Mouse (Mus musculus) spleen, postnatal 14 days (tissue): Measurements from ENCODE around the gene Pate2.

Experiments used
- DNase-seq, 2 experiments: peaks; one replicate each; pipeline ENCODE4 v3.0.0; 2021 to 2022; ENCODE audit warnings: low spot score in 2 of 2

Pate2 gene

DNA sequence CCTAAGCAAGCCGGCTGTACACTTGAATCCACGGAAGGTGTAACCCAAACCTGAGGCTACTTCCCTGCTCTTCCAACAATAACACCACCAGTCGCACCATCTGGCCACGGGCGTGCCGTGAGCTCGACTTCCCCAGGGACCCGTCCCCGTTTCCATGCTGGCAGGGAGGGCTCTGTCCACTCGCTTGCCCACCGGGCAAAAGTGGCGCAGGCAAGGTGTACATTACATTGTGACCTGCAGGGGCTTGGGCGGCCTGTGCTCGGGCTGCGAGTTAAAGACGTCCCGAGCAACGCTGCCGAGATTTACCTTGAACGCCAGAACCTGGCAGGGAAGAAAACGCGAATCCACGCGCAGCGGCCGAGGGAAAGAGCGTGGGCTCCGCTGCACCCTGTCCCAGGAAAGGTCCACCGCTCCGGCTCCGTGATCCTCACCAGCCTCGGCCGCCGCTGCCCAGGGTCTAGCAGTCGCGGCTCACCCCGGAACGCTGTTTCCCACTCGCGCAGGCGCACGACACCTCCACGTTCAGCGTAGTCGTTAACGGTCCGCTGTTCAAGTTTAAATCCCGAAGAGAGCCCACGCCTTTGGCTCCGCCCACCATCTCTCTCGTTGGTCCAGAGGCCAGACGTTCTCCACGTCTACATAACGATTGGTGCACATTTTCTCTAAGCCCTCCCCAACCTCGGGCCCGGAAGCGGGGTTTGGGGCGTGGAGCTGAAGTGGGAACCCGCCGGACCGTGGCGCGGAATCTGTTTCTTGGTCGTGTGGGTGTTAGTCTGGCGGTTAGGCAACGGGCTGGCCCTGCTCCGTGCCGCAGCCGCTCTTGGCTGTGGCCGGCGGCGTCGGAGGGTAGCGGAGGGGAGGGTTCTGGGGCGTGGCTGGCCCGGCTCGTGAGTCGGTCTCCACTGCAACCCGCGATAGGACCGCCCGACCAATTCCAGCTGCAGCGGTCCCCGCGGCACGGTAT, at the start of gene Pate2, which contains the start of gene Hyls1:
Gene Pate2, plus strand, starts transcription at position 714 of the 964 bp plus-strand sequence.
Gene Hyls1, minus strand, starts transcription at position 828 of the 964 bp plus-strand sequence.
- DNase-seq: peak; percentile 87

DNA sequence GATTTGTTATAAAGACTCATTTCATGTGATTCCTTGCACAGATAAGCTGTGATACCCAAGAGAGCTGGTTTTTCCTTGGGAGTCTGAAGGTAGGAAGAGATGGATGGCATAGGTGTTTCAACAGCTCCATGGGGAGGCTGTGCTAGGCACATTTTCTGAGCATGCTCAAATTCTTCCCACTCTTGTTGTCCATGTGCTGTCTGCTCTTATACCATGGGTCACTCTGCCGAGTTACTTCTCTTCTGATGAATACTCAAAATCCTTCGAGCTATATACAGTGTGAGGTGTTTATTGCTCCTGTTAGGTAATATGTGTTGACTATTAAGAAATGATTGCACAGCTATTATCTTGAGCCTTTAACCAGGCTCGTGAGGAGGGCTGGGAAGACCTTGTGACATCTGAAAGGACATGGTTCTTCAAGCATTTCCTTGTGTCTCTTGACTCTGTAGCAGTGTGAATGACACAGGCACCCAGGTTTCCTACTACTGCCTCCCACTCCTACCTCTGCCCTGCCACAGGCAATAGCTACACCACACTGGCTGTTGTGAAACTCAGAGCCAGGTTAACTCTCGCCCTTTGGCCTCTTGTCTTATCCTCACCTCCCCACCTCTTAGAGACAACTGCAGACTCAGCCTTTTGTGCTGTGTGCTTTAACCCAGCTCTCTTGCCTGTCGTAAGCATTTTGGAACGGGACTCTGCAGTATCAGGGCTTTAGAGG, 49.3 kb upstream of the Pate2 start:
- no peak for DNase-seq

DNA sequence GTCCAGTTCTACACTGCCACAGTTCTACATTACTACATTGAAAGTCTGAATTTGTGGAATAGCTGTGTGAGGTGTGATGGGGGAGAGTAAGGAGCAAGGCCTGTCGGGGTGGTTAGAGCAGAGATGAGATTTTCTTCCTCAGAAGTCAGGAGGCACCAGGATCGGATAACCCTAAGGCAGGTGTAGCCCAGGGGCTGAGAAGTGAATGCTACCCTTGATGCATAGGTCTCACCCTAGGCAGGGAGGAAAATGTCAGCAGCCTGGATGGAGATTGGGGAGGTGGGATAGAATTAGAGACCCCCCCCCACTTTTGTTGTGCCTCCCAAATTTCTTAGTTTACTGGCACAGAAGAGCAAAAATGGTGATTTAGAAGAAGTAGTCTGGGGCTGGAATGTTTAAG, 47.8 kb upstream of the Pate2 start:
- no peak for DNase-seq

DNA sequence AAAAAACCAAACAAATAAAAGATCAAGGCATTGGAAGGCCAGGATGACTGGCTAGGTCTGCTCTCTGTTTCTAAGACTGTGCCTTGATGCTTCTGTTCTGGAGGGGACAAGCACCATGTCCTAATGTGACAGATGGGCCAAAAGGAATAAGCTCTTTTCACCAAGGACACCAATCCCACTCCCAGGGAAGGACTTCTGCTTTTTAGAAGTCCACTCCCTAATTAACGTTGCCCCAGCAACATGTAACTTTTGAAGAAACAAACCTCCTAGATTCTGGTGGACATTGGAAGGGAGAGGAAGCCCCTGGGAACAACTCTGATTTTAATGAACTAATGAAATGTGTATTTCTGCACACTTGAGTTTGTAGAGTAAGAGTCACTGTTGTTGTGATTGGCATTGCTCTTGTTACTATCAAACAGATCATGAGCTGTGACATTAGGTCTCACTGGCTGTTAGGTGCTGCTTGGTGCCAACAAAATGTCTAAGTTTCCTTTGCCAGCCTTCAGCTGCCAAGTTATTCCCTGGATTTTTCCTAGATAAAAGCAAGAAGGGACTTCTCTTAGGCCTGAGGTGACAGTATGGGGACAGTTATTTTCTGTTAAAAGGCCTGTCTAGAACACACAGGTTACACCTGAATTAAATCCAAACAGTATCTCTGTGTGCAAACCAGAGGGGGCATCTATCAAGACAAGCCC, 47.1 kb upstream of the Pate2 start:
- DNase-seq: no peak

DNA sequence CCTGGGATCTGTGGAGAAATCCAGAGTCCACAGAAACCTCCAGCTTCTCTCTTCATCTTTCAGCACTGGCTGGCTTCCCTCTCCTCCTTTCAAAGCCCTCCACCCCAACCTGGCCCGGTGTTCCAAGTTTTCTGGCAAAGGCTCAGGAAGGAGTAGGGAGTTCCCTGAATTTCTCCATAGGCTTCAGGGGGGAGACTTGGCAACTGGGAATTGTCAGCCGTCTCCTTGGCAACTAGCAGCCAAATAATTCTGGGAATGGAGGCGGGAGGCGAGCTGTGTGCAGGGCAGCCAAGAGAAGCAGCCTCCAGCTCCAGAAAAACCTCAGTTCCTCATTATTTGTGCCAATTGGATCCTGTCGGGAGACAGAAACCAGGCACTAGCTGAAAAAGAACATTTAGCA, 46.5 kb upstream of the Pate2 start:
- no peak for DNase-seq

DNA sequence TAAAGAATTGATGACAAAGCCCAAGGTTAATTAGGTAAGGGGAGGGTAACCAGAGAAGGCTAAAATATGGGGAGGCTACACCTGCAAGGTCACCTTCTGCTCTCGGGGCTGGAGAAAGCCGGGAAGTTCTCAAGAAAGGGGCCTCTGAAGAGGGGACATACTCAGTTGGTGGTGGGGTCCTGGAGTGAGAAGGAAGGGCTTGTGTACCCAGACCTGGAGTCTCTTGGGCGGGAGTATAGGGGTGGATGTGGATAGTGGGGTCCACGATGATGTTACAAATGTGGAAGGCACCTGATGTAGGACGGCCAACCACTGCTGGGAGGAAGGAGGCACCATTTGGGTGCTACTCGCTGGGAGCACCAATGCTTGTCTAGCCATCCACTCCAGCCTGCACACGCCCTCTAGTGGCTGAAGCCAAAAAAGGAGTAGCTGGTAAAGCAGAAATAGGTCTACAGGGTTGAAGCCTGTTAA, 46.1 kb upstream of the Pate2 start:
- peak in 1 of 2 experiments; percentile 41 for DNase-seq

DNA sequence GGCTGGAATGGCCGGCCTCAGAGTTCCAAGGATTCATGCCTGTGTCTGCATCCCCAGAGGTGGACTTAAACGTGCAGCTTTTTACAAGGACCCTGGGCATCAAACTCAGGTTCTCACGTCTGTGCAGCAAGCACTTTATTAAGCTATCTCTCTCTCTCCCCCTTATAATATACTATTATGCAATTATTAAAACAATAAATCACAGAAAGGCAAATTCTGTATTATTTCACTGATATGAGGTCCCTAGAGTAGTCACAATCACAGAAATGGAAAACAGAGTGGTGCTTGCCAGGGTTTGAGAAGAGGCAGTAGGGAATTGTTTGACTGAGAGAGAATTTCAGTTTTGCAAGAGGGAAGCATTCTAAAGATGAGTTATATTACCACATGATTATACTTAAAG, 40.9 kb upstream of the Pate2 start:
- DNase-seq: no peak

DNA sequence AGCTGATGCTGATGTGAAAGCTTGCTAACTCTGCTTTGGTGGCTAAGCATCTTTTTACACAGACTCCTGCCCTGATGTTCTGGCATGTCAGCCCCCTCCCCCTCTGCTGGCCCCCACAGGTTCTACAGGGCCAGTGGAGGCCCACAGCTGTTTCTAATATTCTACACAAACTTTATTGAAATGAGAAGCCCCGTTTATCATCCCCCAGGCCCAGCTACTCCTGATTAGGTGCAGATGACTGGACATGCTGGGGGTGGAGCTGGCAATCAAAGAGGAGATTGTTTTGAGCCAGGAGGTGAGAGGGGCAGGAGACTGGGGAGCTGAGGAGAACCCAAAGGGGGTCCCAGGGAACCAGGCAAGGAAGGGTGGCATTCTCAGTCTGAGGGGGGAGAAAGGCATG, 40.3 kb upstream of the Pate2 start:
- no peak for DNase-seq

DNA sequence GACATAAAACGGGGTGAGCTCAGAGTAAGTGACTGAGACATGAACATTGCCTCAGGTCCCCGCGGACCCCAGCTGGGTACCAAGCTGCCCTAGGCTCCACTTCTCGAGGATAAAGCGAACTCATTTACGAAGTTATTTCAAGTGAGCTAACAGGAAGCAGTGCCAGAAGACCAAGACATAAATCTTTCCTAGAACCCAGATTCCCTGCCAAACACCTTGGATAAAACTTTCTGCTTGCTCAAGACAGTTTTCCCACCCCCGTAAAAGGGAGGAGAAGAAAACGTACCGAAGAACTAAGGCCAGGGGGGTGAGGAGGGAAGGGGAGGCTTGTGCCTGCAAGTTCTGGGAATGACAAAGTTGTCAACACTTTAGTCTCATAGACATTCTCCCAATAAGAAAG, 36.8 kb upstream of the Pate2 start:
- no peak for DNase-seq

DNA sequence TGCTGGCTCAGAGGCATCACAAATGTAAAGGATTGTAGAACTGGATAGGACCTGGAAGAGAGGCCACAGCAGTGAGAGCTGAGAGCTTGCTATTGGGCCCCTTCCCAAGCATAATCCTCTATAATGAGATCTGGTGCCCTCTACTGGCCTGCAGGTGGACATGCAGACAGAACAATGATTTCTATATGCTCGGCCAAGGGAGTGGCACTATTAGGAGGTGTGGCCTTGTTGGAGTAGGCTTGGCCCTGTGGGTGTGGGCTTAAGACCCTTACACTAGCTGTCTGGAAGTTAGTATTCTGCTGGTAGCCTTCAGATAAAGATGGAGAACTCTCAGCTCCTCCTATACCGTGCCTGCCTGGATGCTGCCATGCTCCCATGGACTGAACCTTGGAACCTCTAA, 35.0 kb upstream of the Pate2 start:
- peak in 1 of 2 experiments; percentile 12 for DNase-seq

DNA sequence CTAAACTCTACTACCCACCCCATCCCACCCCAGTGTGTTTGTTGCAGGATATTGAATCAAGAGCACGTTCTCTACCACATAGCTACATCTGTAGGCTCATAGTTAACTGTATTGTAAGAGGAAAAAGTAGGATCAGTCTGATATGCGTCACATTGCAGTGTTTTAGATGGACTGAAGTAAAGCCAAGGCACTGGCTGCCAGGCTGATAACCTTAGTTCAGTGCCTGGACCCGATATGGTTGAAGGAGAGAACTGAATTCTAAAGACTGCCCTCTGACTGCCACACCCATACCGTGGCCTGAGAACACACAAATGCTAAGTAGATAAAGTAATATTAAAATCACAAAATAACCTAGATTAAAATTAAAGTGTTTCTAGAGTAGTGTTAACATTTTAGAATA, 34.2 kb upstream of the Pate2 start:
- DNase-seq: no peak

DNA sequence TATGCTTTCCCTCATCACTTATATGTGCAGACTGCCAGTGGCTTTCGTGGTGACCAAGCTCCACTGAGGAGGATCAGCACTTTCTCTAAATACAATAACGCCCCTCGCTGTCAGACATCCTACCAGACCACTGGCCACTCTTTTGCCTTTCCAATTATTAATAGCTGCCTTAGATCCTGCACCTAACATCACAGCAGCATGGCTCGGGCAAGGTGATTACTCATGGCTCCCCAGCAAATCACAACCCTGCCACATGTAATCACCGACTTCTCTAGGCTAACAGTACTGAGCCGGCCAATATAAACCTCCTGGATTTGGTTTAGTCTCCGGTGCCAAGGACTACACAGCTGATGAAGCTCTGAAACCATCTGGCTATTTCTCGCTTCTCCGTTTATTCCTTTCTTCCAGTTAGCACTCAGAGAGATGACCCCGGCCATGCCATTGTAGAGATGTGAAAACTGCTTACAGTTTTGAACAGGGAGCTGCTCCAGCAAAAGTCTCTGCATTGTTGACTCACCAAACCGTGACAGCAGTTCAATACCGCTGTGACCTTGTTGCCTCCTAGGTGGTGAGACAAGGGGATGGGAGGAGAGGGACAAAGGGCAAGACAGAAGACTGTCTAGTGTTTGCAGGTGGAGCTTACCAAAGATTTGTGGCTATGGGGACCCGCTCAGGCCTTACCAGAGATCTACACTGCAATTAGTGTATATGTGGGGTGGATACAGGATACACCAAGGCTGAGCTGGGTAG, 30.9 kb upstream of the Pate2 start:
- DNase-seq: no peak

DNA sequence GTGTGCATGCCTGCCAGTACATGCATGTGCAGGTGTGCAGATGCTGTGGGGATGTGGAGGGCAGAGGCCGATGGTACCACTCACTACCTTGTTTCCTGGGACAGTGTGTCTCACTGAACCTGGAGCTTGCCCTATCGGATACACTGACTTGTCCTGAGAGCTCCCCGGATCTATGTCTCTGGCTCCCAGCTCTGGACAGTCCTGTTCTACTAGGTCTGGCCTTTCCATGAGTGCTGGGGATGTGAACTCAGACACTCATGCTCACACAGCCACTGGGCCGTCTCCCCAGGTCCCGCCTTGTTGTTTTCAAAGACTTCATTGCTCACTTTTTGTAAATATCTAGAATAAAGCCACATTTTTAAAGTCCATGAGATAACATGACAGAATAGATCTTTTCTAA, 29.1 kb upstream of the Pate2 start:
- no peak for DNase-seq

DNA sequence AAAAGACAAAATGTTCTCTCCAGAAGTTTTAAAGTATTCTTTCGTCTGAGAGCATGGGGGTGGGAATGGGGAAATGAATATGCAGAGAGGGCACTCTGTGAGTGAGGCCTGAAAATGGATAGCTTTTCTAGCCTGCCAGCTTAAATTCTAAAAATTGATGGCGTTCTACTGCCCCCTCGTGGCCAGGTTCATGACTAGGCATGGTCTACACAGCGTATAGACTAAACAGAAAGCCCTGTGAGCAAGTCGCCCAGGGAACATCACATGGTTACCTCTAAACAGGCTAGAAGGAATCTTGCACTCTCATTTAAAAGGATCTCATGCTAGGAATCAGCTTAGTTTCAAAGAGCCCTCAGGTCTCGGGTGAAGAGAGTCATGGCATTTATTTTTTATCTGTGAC, 28.6 kb upstream of the Pate2 start:
- peak; percentile 50 to 74 for DNase-seq

DNA sequence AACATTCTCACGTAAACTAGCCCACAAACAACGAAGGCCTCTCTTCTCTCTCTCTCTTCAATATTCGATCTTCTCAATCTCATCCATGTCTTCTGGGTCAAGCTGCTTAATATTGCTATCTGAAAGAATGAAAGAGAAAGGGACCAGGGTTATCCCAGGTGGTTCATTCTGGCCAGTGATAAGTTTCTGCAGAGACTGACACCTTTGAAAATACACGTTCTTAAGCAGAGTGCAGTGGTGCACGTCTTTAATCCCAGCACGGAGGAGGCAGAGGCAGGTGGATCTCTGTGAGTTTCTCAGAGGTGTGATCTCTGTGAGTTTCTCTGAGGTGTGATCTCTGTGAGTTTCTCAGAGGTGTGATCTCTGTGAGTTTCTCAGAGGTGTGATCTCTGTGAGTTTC, 28.1 kb upstream of the Pate2 start:
- no peak for DNase-seq

DNA sequence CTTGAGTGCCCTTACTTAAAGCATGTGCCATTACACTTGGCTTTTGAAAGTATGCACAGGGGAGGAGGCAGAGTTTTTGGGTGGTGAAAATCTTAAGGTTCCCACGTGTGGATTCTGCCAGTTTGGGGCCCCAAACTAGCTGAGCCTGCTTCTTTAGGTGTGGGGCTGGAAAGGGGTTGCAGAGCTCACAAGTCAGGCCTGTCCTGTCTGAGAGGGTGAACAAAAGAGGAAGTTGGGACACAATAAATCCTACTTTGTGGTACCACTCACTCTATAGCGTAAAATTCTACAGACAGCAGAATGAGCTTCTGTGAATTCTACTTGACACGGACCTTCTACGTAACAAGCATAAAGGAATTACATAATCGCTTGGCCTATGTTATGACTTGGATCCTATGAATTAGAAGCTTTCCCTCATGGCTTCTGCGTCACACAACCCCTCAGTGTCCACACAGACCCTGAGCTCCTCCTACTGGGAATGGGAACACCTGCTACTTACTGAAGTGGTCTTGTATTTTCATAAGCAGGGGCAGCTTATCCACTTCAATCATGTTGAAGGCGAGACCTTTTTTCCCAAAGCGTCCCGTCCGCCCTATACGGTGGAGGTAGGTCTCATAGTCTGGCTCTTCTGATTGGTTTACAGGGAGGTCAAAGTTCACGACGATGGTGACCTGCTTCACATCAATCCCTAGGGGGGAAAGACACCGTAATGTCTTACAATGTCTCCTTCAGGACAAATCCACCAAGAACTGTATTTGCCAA, 26.8 kb upstream of the Pate2 start:
- DNase-seq: no peak

DNA sequence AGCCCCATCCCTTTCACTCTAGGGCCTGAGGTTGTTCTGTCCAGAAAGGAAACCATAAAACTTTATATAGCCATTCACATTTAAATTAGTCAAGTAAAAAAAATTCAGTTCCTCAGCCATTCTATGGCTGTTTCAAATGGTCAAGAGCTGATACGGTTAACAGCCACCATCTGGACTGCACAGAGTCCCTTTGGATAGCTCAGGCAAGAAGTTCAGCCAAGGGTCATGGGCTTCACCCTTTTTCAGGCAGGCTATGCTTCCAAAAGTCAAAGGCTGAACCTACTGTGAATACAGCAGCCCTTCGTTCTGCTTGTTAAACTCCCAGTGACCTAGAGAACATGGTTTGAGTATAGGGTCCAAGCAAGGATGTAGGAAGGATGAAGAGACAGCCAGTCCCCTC, 25.4 kb upstream of the Pate2 start:
- DNase-seq: no peak

DNA sequence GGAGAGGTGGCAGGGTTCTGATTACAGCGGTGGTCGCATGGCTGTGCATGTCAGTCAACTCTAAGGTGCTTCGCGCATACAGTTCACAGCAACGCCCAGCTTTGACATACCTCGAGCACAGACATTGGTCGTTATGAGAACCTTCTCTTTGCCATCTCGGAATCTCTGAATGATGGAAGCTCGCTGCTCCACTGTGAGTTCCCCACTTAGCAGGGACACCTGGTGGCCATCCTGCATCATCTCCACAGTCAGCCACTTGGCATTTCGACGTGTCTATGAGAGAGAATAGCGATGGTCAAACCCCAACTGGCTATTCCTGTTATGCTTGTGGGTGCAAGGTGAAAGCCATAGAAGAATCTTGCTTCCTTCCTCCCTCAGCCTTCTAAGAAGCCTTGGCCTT, 24.4 kb upstream of the Pate2 start:
- no peak for DNase-seq

DNA sequence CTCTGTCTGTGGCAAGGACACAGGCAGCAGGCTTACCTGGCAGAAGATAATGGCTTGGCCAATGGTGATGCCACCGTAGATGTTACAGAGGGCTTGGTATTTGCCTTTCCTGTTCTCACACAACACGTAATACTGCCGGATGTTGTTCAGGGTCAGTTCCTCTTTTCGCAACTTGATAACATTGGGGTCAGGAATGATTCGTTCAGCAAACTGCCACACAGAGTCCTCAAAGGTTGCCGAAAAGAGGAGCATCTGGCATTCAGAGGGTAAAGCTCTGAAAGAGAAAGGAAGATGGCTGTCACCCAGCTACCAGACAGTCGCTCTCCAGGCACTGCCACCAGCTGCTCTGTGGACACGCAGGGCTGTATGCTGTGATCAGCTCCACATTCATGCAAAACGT, 23.3 kb upstream of the Pate2 start:
- peak in 1 of 2 experiments; percentile 17 for DNase-seq

DNA sequence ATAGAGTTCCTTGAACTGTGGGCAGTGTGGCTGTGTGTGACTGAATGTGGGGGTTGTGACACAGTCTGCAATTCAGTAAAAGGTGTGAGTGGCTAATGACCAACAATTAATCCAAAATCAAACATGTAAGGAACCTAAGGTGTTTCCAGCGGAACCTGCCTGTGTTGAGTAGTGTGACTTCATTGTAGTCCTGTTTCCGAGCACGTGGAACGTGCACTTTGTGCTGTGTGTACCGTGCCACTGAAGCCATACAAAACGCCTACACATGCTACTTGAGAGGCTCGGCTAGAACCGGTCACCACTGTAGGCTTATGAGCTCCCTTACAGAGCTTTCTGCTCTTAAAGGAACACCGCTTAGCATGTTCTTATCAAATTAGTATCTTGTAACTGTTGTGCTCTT, 21.6 kb upstream of the Pate2 start:
- DNase-seq: no peak
